ENCODE assay signal across 8 mouse cellular contexts in the genomic region with DNA sequence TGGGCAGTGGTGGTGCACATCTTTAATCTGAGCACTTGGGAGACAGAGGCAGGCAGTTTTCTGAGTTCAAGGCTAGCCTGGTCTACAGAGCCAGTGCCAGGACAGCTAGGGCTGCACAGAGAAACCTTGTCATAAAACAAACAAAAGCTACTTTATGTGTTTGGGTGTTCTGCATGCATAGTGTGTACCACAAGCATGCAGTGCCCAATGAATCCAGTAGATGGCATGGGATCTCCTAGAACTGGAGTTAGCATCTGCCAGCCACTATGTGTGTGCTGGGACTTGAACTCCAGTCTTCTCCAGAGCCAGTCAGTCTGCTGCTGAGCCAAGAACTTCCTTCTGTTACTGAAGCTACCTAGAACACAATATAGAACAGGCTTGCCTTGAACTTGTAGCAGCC. TPM values are rescaled to one million over a fixed set of nuclear protein-coding genes. Genes with fewer than 3 reads are reported as not detected.
A peak's percentile ranks its signal among the peaks of the same experiment; 100 is the strongest.
DNase-seq lines count a peak whose midpoint lies in the region; ATAC-seq lines count a peak whose summit lies in the region.

No protein-coding gene starts in this region.

- intact Hi-C loops in left cerebral cortex, postnatal 14 days (cut with DNase I): no loop called here

- no peaks in the 10 kb centered on the region for H3K27me3 ChIP-seq in heart, embryonic 10.5 days (ENCODE audit: insufficient read depth, poor library complexity, severe bottlenecking)
- H3K27me3 ChIP-seq in limb, embryonic 10.5 days (ENCODE audit: low read depth, poor library complexity, severe bottlenecking): no peaks in the 10 kb centered on the region
- no peaks in the 10 kb centered on the region for H3K27me3 ChIP-seq in midbrain, embryonic 12.5 days

- H3K4me1 ChIP-seq in heart, embryonic 10.5 days: peaks cover 49% of the 10 kb centered on the region
- H3K4me1 ChIP-seq in limb, embryonic 10.5 days: peaks cover 55% of the 10 kb centered on the region
- H3K4me1 ChIP-seq in midbrain, embryonic 12.5 days: peaks cover 48% of the 10 kb centered on the region

- peak overlapping the region; percentile 83 for H3K4me2 ChIP-seq in midbrain, embryonic 12.5 days (replicated peaks)

- H3K4me3 ChIP-seq in heart, embryonic 10.5 days: peak overlapping the region; percentile 80
- H3K4me3 ChIP-seq in limb, embryonic 10.5 days: peak overlapping the region; percentile 95
- peak overlapping the region; percentile 79; the same call in 1 of the 2 replicates for H3K4me3 ChIP-seq in midbrain, embryonic 12.5 days

- ATAC-seq in granulocyte monocyte progenitor cell, adult 5-6 weeks (replicated peaks; ENCODE audit: poor library complexity, severe bottlenecking): peak; percentile 22; the same call in 1 of the 2 replicates
- ATAC-seq in midbrain, embryonic 12.5 days (ENCODE audit: low FRiP score, low read depth): no peak

- no peak for DNase-seq in heart, embryonic 10.5 days (ENCODE audit: low spot score)
- DNase-seq in heart, adult 18-20 months: no peak
- DNase-seq in NIH3T3 (ENCODE audit: low read depth): peak; percentile 80
- DNase-seq in limb, embryonic 10.5 days (ENCODE audit: low spot score): peak; percentile 51
- no peak for DNase-seq in urinary bladder, postnatal 25 days (ENCODE audit: low spot score)
- DNase-seq in left cerebral cortex, postnatal 14 days (ENCODE audit: low spot score in 2 of 2): no peak

- no peak overlapping the region for H3K27ac ChIP-seq in heart, embryonic 10.5 days
- H3K27ac ChIP-seq in limb, embryonic 10.5 days: no peak overlapping the region
- H3K27ac ChIP-seq in midbrain, embryonic 12.5 days (replicated peaks): no peak overlapping the region

- H3K36me3 ChIP-seq in heart, embryonic 10.5 days: peaks cover 59% of the 10 kb centered on the region
- H3K36me3 ChIP-seq in limb, embryonic 10.5 days: peaks cover 56% of the 10 kb centered on the region
- H3K36me3 ChIP-seq in midbrain, embryonic 12.5 days: peaks cover 48% of the 10 kb centered on the region

- H3K9me3 ChIP-seq in heart, embryonic 10.5 days: no peaks in the 10 kb centered on the region
- H3K9me3 ChIP-seq in limb, embryonic 10.5 days (replicated peaks): no peaks in the 10 kb centered on the region
- H3K9me3 ChIP-seq in midbrain, embryonic 12.5 days: no peaks in the 10 kb centered on the region

- H3K9ac ChIP-seq in midbrain, embryonic 12.5 days (replicated peaks): no peak overlapping the region

RNA-seq across cellular contexts. Expression of a gene that starts 1.5 kb away (rescaled TPM):
- 29.5 and 40.3 TPM in 2 replicates for polyA plus RNA-seq in heart, embryonic 10.5 days (2016; fragmentation: Nextera tagmentation; extraction: Ambion mirVana)
- 1 to 10 TPM; 3.4 to 4.8 TPM for total RNA-seq in heart, adult 18-20 months (2021)
- total RNA-seq in granulocyte monocyte progenitor cell, adult 5-6 weeks (2014; fragmentation: Nextera tagmentation): 4.6 and 24.5 TPM in 2 replicates
- 16.1 and 18.0 TPM in 2 replicates for total RNA-seq in granulocyte monocyte progenitor cell, adult 5-6 weeks (2017)
- polyA plus RNA-seq in limb, embryonic 10.5 days (2016; fragmentation: Nextera tagmentation; extraction: Ambion mirVana): 65.2 and 70.6 TPM in 2 replicates
- polyA plus RNA-seq in midbrain, embryonic 12.5 days (2016; fragmentation: Nextera tagmentation; extraction: Ambion mirVana): 45.3 and 49.2 TPM in 2 replicates
- total RNA-seq in left cerebral cortex, postnatal 14 days (2021): 10 to 100 TPM; 27.3 to 30.0 TPM

RNA-seq across cellular contexts. Expression of a gene that starts 6.3 kb away (rescaled TPM):
- polyA plus RNA-seq in heart, embryonic 10.5 days (2016; fragmentation: Nextera tagmentation; extraction: Ambion mirVana): 51.8 and 73.3 TPM in 2 replicates
- 10 to 100 TPM; 18.4 to 19.7 TPM for total RNA-seq in heart, adult 18-20 months (2021)
- total RNA-seq in granulocyte monocyte progenitor cell, adult 5-6 weeks (2014; fragmentation: Nextera tagmentation): 41.7 and 45.8 TPM in 2 replicates
- total RNA-seq in granulocyte monocyte progenitor cell, adult 5-6 weeks (2017): 30.2 and 32.3 TPM in 2 replicates
- 101 and 106 TPM in 2 replicates for polyA plus RNA-seq in limb, embryonic 10.5 days (2016; fragmentation: Nextera tagmentation; extraction: Ambion mirVana)
- polyA plus RNA-seq in midbrain, embryonic 12.5 days (2016; fragmentation: Nextera tagmentation; extraction: Ambion mirVana): 89.4 and 96.5 TPM in 2 replicates
- total RNA-seq in left cerebral cortex, postnatal 14 days (2021): 10 to 100 TPM; 39.2 to 40.2 TPM

RNA-seq across cellular contexts. Expression of a gene that starts 10.9 kb away (rescaled TPM):
- polyA plus RNA-seq in heart, embryonic 10.5 days (2016; fragmentation: Nextera tagmentation; extraction: Ambion mirVana): 365 and 379 TPM in 2 replicates
- 100 to 1,000 TPM; 285 to 320 TPM for total RNA-seq in heart, adult 18-20 months (2021)
- 288 and 367 TPM in 2 replicates for total RNA-seq in granulocyte monocyte progenitor cell, adult 5-6 weeks (2014; fragmentation: Nextera tagmentation)
- 239 and 250 TPM in 2 replicates for total RNA-seq in granulocyte monocyte progenitor cell, adult 5-6 weeks (2017)
- 280 and 332 TPM in 2 replicates for polyA plus RNA-seq in limb, embryonic 10.5 days (2016; fragmentation: Nextera tagmentation; extraction: Ambion mirVana)
- 552 and 567 TPM in 2 replicates for polyA plus RNA-seq in midbrain, embryonic 12.5 days (2016; fragmentation: Nextera tagmentation; extraction: Ambion mirVana)
- 100 to 1,000 TPM; 213 to 217 TPM for total RNA-seq in left cerebral cortex, postnatal 14 days (2021)

RNA-seq across cellular contexts. Expression of a gene that starts 13.3 kb away (rescaled TPM):
- 79.1 and 102 TPM in 2 replicates for polyA plus RNA-seq in heart, embryonic 10.5 days (2016; fragmentation: Nextera tagmentation; extraction: Ambion mirVana)
- total RNA-seq in heart, adult 18-20 months (2021): 1,000 to 10,000 TPM; 1,326 to 1,372 TPM
- 39.7 and 55.8 TPM in 2 replicates for total RNA-seq in granulocyte monocyte progenitor cell, adult 5-6 weeks (2014; fragmentation: Nextera tagmentation)
- 40.3 and 42.1 TPM in 2 replicates for total RNA-seq in granulocyte monocyte progenitor cell, adult 5-6 weeks (2017)
- 36.4 and 52.1 TPM in 2 replicates for polyA plus RNA-seq in limb, embryonic 10.5 days (2016; fragmentation: Nextera tagmentation; extraction: Ambion mirVana)
- polyA plus RNA-seq in midbrain, embryonic 12.5 days (2016; fragmentation: Nextera tagmentation; extraction: Ambion mirVana): 50.7 and 57.9 TPM in 2 replicates
- 10 to 100 TPM; 50.7 to 53.6 TPM for total RNA-seq in left cerebral cortex, postnatal 14 days (2021)

RNA-seq across cellular contexts. Expression of a gene that starts 14.9 kb away (rescaled TPM):
- polyA plus RNA-seq in heart, embryonic 10.5 days (2016; fragmentation: Nextera tagmentation; extraction: Ambion mirVana): 5.7 and 9.3 TPM in 2 replicates
- total RNA-seq in heart, adult 18-20 months (2021): 1 to 10 TPM; 5.9 to 6.8 TPM
- total RNA-seq in granulocyte monocyte progenitor cell, adult 5-6 weeks (2014; fragmentation: Nextera tagmentation): 11.4 and 12.3 TPM in 2 replicates
- 1.3 and 3.5 TPM in 2 replicates for total RNA-seq in granulocyte monocyte progenitor cell, adult 5-6 weeks (2017)
- 8.8 and 12.9 TPM in 2 replicates for polyA plus RNA-seq in limb, embryonic 10.5 days (2016; fragmentation: Nextera tagmentation; extraction: Ambion mirVana)
- 23.9 and 30.2 TPM in 2 replicates for polyA plus RNA-seq in midbrain, embryonic 12.5 days (2016; fragmentation: Nextera tagmentation; extraction: Ambion mirVana)
- 1,000 to 10,000 TPM in 1 of 2 experiments, 100 to 1,000 TPM in 1; 1,000 to 1,075 TPM for total RNA-seq in left cerebral cortex, postnatal 14 days (2021)

Comparison
In these comparisons a context has a peak if more than half of its experiments do, and no peak if none do; other contexts are left out.
1. DNase-seq: peak in NIH3T3 (single experiment) and limb, embryonic 10.5 days (single experiment); none in heart, embryonic 10.5 days (single experiment), heart, adult 18-20 months (0 of 2), urinary bladder, postnatal 25 days (single experiment) and left cerebral cortex, postnatal 14 days (0 of 2).
2. Peak in every context shown above with its lines, with median percentiles within 50 percentile points of each other: H3K4me3 ChIP-seq.